Mouse (Mus musculus): ENCODE measurements around the gene Slc25a39. TPM values are rescaled to one million over a fixed set of nuclear protein-coding genes. Genes with fewer than 3 reads are reported as not detected.

The Slc25a39 gene
- polyA plus RNA-seq, 1 experiment = not detected

DNA sequence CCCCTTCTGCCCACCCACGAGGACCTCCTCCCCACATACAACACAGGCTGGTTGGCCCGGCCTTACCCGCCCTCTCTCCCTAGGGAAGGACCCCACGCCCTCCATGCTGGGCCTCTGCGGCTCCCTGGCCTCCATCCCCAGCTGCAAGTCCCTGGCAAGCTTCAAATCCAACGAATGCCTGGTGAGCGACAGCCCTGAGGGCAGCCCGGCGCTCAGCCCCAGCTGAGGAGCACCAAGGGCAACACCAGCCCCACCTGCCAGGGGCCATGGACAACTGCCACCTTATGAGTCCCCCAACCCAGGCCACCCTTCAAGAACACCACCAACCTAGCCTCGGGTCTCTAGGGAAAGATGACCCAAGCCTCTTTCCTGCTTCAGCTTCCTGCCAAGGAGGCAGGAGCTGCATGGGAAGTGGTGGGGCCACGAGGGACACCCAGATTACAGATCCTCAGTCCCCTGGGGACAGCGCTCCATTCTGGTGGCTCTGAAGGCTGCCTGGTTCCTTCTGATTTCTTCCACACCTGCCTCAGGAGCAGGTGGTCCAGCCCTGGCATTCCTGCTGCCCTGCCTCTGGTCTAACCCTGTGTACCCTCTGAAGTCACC, 5.7 kb downstream of the Slc25a39 start:
- H3K4me3 ChIP-seq (ENCODE audit: insufficient read depth, low read depth, low read length) = no peak overlapping the region
- 52% methylated on average over 12 of the region's 12 CpGs for WGBS
- TF ChIP-seq POLR2A (IDR thresholded peaks at IDR 0.05; ENCODE audit: insufficient read depth, low read depth, low read length) (no peak), CTCF (IDR thresholded peaks at IDR 0.05; ENCODE audit: insufficient read depth, low read depth, low read length) (no peak)
- no peak overlapping the region for H3K27ac ChIP-seq (ENCODE audit: insufficient read depth, low read depth, low read length)
- H3K4me1 ChIP-seq (ENCODE audit: control insufficient read depth, insufficient read depth, low read length) = peaks cover 57% of the 10 kb centered on the region

DNA sequence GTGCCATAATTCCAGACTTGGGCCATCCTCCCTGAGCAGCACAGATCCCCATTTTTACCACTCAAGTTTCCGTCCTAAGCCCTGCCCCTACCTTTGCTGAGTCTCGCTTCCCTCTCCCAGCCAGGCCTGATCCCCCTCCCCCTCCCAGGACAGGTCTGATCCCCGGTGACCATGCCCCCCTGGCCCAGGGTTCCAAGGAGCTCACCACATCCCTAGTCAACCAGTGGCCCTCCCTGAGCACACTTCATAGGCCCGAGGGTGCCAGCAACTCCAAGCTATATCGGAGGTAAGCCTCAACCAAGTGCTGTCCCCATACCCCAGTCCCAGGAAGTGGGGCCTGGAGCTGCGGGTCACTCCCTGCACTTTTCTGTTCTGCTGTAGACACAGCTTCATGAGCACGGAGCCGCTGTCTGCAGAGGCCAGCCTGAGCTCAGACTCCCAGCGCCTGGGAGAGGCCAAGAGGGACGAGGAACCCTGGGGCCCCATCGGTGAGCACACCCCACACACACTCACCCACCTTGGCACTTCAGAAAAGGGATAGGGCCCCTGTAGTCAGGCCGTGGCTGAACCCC, 7.1 kb downstream of the Slc25a39 start:
- Histone ChIP-seq H3K4me3 (ENCODE audit: insufficient read depth, low read depth, low read length) (no peak overlapping the region), H3K4me1 (ENCODE audit: control insufficient read depth, insufficient read depth, low read length) (peaks cover 53% of the 10 kb centered on the region)
- 41% methylated on average over 12 of the region's 12 CpGs for WGBS

DNA sequence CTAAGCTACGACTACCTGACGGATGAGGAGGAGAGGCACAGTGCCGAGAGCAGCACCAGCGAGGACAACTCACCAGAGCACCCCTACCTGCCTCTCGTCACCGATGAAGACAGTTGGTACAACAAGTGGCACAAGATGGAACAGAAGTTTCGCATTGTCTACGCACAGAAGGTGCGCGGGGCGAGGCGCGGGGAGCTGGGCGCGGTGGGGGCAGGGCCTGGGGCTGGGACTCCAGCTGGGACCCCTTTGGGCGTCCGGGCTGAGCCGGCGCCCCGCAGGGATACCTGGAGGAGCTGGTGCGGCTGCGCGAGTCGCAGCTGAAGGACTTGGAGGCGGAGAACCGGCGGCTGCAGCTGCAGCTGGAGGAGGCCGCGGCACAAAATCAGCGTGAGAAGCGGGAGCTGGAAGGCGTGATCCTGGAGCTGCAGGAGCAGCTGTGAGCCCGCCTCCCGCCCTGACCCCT, 8.1 kb downstream of the Slc25a39 start:
- 14% methylated on average over 34 of the region's 34 CpGs for WGBS
- no peak for TF ChIP-seq CTCF (IDR thresholded peaks at IDR 0.05; ENCODE audit: insufficient read depth, low read depth, low read length)
- no peak for TF ChIP-seq POLR2A (IDR thresholded peaks at IDR 0.05; ENCODE audit: insufficient read depth, low read depth, low read length)
- Histone ChIP-seq H3K27ac (ENCODE audit: insufficient read depth, low read depth, low read length) (no peak overlapping the region), H3K4me3 (ENCODE audit: insufficient read depth, low read depth, low read length) (no peak overlapping the region), H3K4me1 (ENCODE audit: control insufficient read depth, insufficient read depth, low read length) (peaks cover 53% of the 10 kb centered on the region)

More for the DNA sequence above, 7.1 kb downstream of the Slc25a39 start:
- peak overlapping the region; percentile 7; the same call in 1 of the 2 replicates for H3K27ac ChIP-seq (ENCODE audit: insufficient read depth, low read depth, low read length)
- no peak for TF ChIP-seq CTCF (IDR thresholded peaks at IDR 0.05; ENCODE audit: insufficient read depth, low read depth, low read length)
- no peak for TF ChIP-seq POLR2A (IDR thresholded peaks at IDR 0.05; ENCODE audit: insufficient read depth, low read depth, low read length)

DNA sequence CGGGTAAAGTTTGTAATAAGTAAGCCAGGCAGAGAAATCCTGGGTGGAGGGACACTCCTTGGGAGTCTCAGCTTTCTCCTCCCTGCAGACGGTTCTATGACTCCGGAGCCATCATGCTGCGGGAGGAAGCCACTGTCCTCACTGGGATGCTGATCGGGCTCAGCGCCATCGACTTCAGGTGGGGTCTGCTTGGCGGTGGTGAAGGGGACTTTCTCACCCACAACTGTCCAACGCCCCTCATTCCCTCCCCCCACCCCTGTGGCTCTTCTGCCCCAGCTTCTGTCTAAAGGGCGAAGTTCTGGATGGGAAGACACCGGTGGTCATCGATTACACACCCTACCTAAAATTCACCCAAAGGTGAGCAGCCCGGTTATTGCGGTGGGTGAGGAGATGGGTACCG, 8.6 kb downstream of the Slc25a39 start:
- TF ChIP-seq POLR2A (IDR thresholded peaks at IDR 0.05; ENCODE audit: insufficient read depth, low read depth, low read length) (no peak), CTCF (IDR thresholded peaks at IDR 0.05; ENCODE audit: insufficient read depth, low read depth, low read length) (no peak)
- no peak overlapping the region for H3K27ac ChIP-seq (ENCODE audit: insufficient read depth, low read depth, low read length)
- peaks cover 51% of the 10 kb centered on the region for H3K4me1 ChIP-seq (ENCODE audit: control insufficient read depth, insufficient read depth, low read length)
- no peak overlapping the region for H3K4me3 ChIP-seq (ENCODE audit: insufficient read depth, low read depth, low read length)
- WGBS = 42% methylated on average over 15 of the region's 15 CpGs

DNA sequence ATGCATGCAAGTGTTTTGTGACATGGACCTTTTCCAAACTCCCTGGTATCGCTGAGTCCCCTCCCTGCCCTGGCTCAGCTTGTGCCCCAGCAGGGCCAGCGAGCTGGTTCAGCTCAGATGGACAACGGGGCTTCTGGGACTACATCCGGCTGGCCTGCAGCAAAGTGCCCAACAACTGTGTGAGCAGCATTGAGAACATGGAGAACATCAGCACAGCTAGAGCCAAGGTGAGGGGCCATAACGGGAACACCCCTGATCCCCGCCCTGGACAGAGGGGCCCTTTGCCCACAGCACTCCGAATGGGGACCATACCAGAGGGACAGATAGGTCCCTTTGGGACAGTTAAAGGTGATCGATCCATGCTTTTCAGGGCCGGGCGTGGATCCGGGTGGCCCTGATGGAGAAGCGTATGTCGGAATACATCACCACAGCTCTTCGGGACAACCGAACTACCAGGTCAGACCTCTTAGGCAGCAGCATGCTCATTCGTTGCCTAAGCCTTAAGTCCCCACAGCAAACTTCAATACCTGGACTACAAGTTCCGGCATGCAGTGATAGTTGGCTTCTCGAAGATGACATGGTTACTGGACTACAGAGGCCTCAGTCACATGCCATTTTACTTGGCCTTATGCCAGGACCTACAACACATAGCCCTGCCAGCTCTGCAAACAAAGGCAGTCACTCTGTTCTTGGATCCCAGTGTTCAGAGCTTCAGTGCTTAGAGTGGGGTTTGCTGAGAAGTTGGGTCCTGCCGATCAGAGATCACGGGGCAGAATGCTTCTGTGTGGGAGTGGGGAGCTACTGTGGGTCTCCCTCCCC, 9.5 kb downstream of the Slc25a39 start:
- TF ChIP-seq POLR2A (IDR thresholded peaks at IDR 0.05; ENCODE audit: insufficient read depth, low read depth, low read length) (no peak), CTCF (IDR thresholded peaks at IDR 0.05; ENCODE audit: insufficient read depth, low read depth, low read length) (no peak)
- Histone ChIP-seq H3K4me3 (ENCODE audit: insufficient read depth, low read depth, low read length) (no peak overlapping the region), H3K4me1 (ENCODE audit: control insufficient read depth, insufficient read depth, low read length) (peaks cover 51% of the 10 kb centered on the region), H3K27ac (ENCODE audit: insufficient read depth, low read depth, low read length) (no peak overlapping the region)
- 65% methylated on average over 20 of the region's 20 CpGs for WGBS

DNA sequence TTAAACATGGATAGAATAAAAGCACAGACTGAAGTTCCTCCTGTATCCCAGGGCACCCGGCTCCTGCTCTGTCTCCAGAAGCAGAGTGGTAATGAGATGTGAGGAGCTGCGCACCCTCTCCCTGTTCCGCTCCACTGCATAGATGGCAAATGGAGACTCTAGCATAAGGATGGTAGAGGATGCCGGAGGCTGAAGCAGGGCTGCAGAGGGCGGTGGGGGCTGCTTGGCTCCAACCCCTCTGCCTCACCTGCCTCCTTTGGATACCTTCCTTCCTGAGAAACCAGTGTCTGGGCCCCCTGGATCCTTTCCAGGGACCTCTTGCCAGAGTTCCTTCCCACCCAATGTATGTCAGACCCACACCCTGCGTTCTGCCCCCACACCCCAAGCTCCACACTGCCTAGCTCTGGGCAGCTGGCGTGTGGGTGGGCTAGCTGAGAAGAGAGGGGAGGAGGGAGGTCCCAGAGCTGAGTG, 11.0 kb downstream of the Slc25a39 start:
- WGBS = 28% methylated on average over 7 of the region's 7 CpGs
- Histone ChIP-seq H3K27ac (ENCODE audit: insufficient read depth, low read depth, low read length) (peak overlapping the region; percentile 29; the same call in 1 of the 2 replicates), H3K4me3 (ENCODE audit: insufficient read depth, low read depth, low read length) (peak overlapping the region; percentile 26), H3K4me1 (ENCODE audit: control insufficient read depth, insufficient read depth, low read length) (peaks cover 53% of the 10 kb centered on the region)
- no peak for TF ChIP-seq POLR2A (IDR thresholded peaks at IDR 0.05; ENCODE audit: insufficient read depth, low read depth, low read length)
- no peak for TF ChIP-seq CTCF (IDR thresholded peaks at IDR 0.05; ENCODE audit: insufficient read depth, low read depth, low read length)

DNA sequence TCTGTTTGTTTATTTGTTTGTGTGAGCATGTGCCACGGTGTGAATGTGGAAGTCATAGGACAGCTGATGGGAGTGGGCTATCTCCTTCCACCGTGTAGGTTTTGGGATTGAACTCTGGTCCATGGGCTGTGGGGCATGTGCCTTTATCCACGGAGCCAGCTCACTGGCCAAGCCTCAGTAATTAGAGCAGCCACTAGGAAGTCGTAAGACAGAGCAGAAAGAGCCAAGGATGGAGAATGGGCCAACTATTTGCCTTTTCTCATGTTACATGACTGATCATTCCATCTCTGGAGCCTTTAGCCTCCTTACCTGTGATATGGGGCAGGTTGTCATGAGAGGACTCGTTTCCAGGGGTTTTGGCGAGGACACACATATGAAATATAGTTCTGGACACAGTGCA, 11.5 kb downstream of the Slc25a39 start:
- Histone ChIP-seq H3K4me3 (ENCODE audit: insufficient read depth, low read depth, low read length) (peak overlapping the region; percentile 26), H3K4me1 (ENCODE audit: control insufficient read depth, insufficient read depth, low read length) (peaks cover 53% of the 10 kb centered on the region), H3K27ac (ENCODE audit: insufficient read depth, low read depth, low read length) (peak overlapping the region; percentile 29; the same call in 1 of the 2 replicates)
- 34% methylated on average over 6 of the region's 6 CpGs for WGBS
- no peak for TF ChIP-seq POLR2A (IDR thresholded peaks at IDR 0.05; ENCODE audit: insufficient read depth, low read depth, low read length)
- no peak for TF ChIP-seq CTCF (IDR thresholded peaks at IDR 0.05; ENCODE audit: insufficient read depth, low read depth, low read length)

DNA sequence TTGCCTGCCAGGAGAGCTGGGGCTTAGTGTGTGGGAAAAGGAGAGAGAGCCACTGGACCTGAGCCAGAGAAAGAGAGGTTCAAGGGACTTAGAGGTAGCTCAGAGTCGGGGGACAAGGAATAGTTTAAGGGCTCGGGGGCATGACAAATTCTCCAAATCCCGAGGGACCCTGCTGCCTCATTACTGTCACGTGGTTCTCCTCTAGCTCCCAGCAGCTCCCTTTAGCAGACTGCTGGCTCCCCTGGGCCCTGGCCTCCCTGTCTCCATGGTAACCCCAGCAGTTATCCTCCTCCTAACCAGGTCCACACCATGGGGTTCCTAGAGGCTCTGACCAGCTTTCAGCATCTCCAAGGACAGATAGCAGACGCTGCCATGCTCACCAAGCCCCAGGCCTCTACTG, 12.5 kb downstream of the Slc25a39 start:
- TF ChIP-seq CTCF (IDR thresholded peaks at IDR 0.05; ENCODE audit: insufficient read depth, low read depth, low read length) (no peak), POLR2A (IDR thresholded peaks at IDR 0.05; ENCODE audit: insufficient read depth, low read depth, low read length) (no peak)
- H3K4me1 ChIP-seq (ENCODE audit: control insufficient read depth, insufficient read depth, low read length) = peaks cover 47% of the 10 kb centered on the region
- H3K27ac ChIP-seq (ENCODE audit: insufficient read depth, low read depth, low read length) = peak overlapping the region; percentile 95
- WGBS = 3% methylated on average over 5 of the region's 5 CpGs
- peak overlapping the region; percentile 88 for H3K4me3 ChIP-seq (ENCODE audit: insufficient read depth, low read depth, low read length)

Measured in olfactory bulb, adult 2 months (tissue).